Mouse (Mus musculus) layer of hippocampus, postnatal 10 days (tissue): Measurements from ENCODE around the gene Ptk7. TPM values are rescaled to one million over a fixed set of nuclear protein-coding genes. Genes with fewer than 3 reads are reported as not detected.

ENCODE experiments used
- DNase-seq, 2 experiments: peaks; one replicate each; pipeline ENCODE4 v3.0.0; 2021; ENCODE audit warnings: low spot score in 2 of 2
- total RNA-seq, 2 experiments: library from RNA; stranded (reverse); gene quantifications; 2 replicates each; pipeline ENCODE4 v1.2.3; 2021

Ptk7 gene
- total RNA-seq, 2 experiments from 2014 or later = 16.4 to 18.9 TPM

- DNase-seq = peak in 1 of 2 experiments; percentile 47
Observed at GRCm38 (mm10) chr17:46644916-46645475, 15.7 kb upstream of the Ptk7 start.

- no peak for DNase-seq
Observed at GRCm38 (mm10) chr17:46644152-46644805, 15.0 kb upstream of the Ptk7 start.

- no peak for DNase-seq
Observed at GRCm38 (mm10) chr17:46642060-46642459, 12.8 kb upstream of the Ptk7 start.

- DNase-seq = no peak
Observed at GRCm38 (mm10) chr17:46639929-46640328, 10.6 kb upstream of the Ptk7 start.

- peak; percentile 80 to 84 for DNase-seq
Observed at GRCm38 (mm10) chr17:46636831-46637523, 7.7 kb upstream of the Ptk7 start.

GRCm38 (mm10) chr17:46629685-46630441 is 559 bp upstream of the Ptk7 start:
- no peak for DNase-seq

- peak in 1 of 2 experiments; percentile 53 for DNase-seq
Observed at GRCm38 (mm10) chr17:46628471-46628790, 873 bp downstream of the Ptk7 start.

- DNase-seq = no peak
Observed at GRCm38 (mm10) chr17:46627409-46627808, 1.9 kb downstream of the Ptk7 start.

- DNase-seq = no peak
Observed at GRCm38 (mm10) chr17:46624598-46624997, 4.7 kb downstream of the Ptk7 start.

GRCm38 (mm10) chr17:46623819-46624557 is 5.3 kb downstream of the Ptk7 start:
- DNase-seq = no peak

GRCm38 (mm10) chr17:46622269-46622668 is 7.0 kb downstream of the Ptk7 start:
- no peak for DNase-seq

- peak; percentile 59 to 67 for DNase-seq
Observed at GRCm38 (mm10) chr17:46621324-46621723, 8.0 kb downstream of the Ptk7 start.

GRCm38 (mm10) chr17:46619683-46620357 is 9.5 kb downstream of the Ptk7 start:
- no peak for DNase-seq

- DNase-seq = no peak
Observed at GRCm38 (mm10) chr17:46618769-46619682, 10.3 kb downstream of the Ptk7 start.

GRCm38 (mm10) chr17:46618394-46618768 is 10.9 kb downstream of the Ptk7 start:
- DNase-seq = no peak

- DNase-seq = no peak
Observed at GRCm38 (mm10) chr17:46617799-46618198, 11.5 kb downstream of the Ptk7 start.

- no peak for DNase-seq
Observed at GRCm38 (mm10) chr17:46613229-46613628, 16.1 kb downstream of the Ptk7 start.

- no peak for DNase-seq
Observed at GRCm38 (mm10) chr17:46612820-46613219, 16.5 kb downstream of the Ptk7 start.

GRCm38 (mm10) chr17:46612189-46612588 is 17.1 kb downstream of the Ptk7 start:
- DNase-seq = no peak

- no peak for DNase-seq
Observed at GRCm38 (mm10) chr17:46611316-46611715, 18.0 kb downstream of the Ptk7 start.
